Mouse (Mus musculus) T-helper 17 cell (primary cell): Measurements from ENCODE around the gene Olfr342.

Experiments used
- in situ Hi-C, 2 experiments: fragments of 300-600 bp; cut with MboI, MseI; formaldehyde crosslinking; loops; 1 replicate in 1 of 2; 2 replicates in 1 of 2; pipeline ENCODE4 v1.15.1; 2025; ENCODE audit warnings: high pct_unique_total_duplicates in 2 of 2

Gene Olfr342

GRCm38 (mm10) chr2:36524698-36525097 lies at the start of gene Olfr342:
Gene Olfr342, plus strand, starts transcription at chr2:36524998.
- in situ Hi-C loops = no loop called here

DNA sequence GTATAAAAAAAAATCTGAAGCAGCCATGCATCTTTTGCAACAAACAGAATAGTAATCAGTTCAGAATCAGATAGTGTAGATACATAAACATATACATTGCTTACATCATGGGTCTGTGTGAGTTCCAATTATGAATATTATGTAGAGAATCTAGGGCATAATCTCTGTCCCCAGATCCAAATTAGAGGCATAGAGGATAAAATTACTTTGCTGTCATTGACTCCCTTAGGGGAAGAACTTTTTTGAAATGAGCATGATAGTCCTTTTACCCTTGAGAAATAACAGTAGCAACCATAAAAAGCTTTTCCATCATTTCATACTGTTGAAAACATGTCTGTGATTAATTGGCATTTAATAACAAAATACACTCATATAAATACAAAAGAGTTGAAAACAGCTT lies 42.4 kb upstream of the Olfr342 start, which contains the start of gene Olfr341:
Gene Olfr341, minus strand, starts transcription at position 101 of the 400 bp plus-strand sequence.
- in situ Hi-C loops = no loop called here

DNA sequence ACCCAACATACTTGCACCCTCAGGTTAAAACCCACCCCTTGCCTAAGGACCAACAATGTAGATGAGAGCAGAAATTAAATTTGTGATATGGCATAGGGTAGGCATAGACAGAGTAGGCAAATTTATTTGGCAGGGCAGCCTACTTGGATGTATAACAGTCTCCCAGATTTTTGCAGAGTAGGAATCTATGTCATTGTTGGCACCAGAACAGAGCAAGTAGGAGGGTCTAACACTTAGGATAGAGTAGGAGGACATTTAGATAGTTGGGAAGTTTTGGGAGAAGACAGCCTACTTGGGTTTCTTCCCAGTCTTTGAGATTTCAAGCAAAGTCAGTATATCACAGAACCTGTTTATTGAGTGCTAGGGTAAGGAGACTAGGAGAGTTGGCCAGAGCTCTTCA lies 40.4 kb downstream of the Olfr342 start:
- in situ Hi-C loops = no loop called here

DNA sequence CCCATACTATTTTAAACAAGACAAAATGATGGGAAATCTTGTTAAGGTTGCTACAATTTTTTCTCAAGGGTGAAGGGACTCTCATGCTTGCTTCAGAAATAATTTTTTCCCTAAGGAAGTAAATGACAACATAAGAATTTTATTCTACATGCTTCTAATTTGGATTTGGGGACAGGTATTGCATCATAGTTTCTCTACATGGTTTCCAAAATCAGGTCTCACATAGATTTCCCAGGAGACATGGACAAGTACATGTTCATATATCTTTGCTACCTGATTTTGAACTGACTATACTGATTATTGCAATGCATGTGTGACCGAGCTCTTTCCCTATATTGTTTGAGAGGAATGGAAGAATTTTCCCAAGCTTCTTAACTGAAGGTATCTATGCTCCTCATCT lies 41.6 kb downstream of the Olfr342 start, which contains the start of gene Olfr344:
Gene Olfr344, plus strand, starts transcription at position 301 of the 400 bp plus-strand sequence.
- in situ Hi-C loops = no loop called here

DNA sequence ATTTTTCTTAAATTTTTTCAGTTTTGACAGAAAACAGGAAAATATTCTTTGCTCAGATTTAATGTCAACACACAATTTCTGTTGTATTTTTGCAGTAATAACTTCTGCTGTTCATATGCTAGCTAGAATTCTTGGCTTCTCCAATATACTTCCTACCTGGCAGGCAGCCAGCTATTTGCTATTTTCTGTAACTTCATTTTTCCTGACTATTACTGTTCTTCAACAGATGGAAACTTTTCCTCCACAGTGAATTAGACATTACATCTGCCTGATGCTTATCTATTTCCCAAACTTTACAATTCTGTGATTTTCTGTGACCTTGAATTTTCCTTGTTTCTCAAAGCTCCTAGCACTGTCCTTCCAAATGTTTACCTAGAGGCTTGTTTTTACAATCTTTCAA lies 42.2 kb downstream of the Olfr342 start:
- in situ Hi-C loops = no loop called here

DNA sequence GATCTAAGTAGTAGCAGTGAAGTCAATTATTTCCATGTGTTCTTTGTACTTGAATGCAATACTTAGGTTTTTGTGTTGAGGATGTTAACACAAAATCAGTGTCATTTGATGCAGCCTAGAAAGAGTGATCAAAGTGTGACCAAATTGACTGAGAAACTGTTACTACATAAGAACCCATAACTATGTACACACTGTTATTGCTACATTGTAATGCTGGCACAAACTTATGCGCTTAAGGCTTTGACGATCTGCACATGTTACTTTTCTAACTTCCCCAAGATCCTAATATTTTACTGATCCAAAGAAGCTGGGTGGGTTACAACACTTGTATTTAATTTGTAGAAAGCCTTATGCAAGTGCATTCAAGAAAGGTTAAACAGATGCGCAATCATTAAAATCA lies 43.0 kb downstream of the Olfr342 start:
- in situ Hi-C loops = no loop called here
